Mouse (Mus musculus) thymus, adult 2 months (tissue): Measurements from ENCODE around the gene Hps6. TPM values are rescaled to one million over a fixed set of nuclear protein-coding genes. Genes with fewer than 3 reads are reported as not detected.
A peak's percentile ranks its signal among the peaks of the same experiment; 100 is the strongest.

Source experiments
- DNase-seq: peaks from one replicate; pipeline ENCODE4 v3.0.0; 2021
- H3K27ac ChIP-seq: fragments of 200-500 bp; 2 replicates; pipeline ENCODE4 v1.5.1; 2012; ENCODE audit warnings: low read length, control low read depth; ENCODE audit not compliant: control insufficient read depth, insufficient read depth
- H3K27me3 ChIP-seq: fragments of 200-500 bp; 2 replicates; pipeline ENCODE4 v1.6.1; 2012; ENCODE audit warnings: mild to moderate bottlenecking, low read length, moderate library complexity, mixed read lengths; ENCODE audit not compliant: control insufficient read depth, insufficient read depth
- H3K36me3 ChIP-seq: fragments of 200-500 bp; 2 replicates; pipeline ENCODE4 v1.6.1; 2012; ENCODE audit warnings: mild to moderate bottlenecking, low read length, moderate library complexity; ENCODE audit not compliant: control insufficient read depth, insufficient read depth
- H3K4me1 ChIP-seq: fragments of 200-500 bp; replicated peaks from 2 replicates; pipeline ENCODE4 v1.6.1; 2012; ENCODE audit warnings: low read length; ENCODE audit not compliant: control insufficient read depth, insufficient read depth
- H3K4me3 ChIP-seq: fragments of 200-500 bp; 2 replicates; pipeline ENCODE4 v1.5.1; 2012; ENCODE audit warnings: mild to moderate bottlenecking, low read length, control low read depth, moderate library complexity; ENCODE audit not compliant: control insufficient read depth, insufficient read depth
- CTCF ChIP-seq: fragments of 200-500 bp; IDR thresholded peaks from 2 replicates; pipeline ENCODE4 v1.5.1; 2012; ENCODE audit warnings: mild to moderate bottlenecking, control low read depth, low read length, moderate library complexity, borderline replicate concordance; ENCODE audit not compliant: control insufficient read depth, poor library complexity, insufficient read depth; ENCODE audit errors: extremely low read depth
- POLR2A ChIP-seq: fragments of 200-500 bp; IDR thresholded peaks from 2 replicates; pipeline ENCODE4 v1.6.1; 2012; ENCODE audit warnings: mild to moderate bottlenecking, low read length, control low read depth, moderate library complexity; ENCODE audit not compliant: control insufficient read depth, poor library complexity, insufficient read depth; ENCODE audit errors: extremely low read depth
- WGBS: fragments of 180-500 bp; shearing (Covaris S2); methylation state at CpG from one replicate; pipeline ENCODE4 v1.1.7; 2018; 5-methylcytosine and 5-hydroxymethylcytosine counted together
- polyA plus RNA-seq: library from polyadenylated mRNA; depleted of rRNA; stranded (reverse); fragments of >200 nt; gene quantifications from 2 replicates; pipeline ENCODE4 v1.2.3, GENCODE M21; 2012

Gene Hps6
- polyA plus RNA-seq, 1 experiment = 9.4 TPM

DNA sequence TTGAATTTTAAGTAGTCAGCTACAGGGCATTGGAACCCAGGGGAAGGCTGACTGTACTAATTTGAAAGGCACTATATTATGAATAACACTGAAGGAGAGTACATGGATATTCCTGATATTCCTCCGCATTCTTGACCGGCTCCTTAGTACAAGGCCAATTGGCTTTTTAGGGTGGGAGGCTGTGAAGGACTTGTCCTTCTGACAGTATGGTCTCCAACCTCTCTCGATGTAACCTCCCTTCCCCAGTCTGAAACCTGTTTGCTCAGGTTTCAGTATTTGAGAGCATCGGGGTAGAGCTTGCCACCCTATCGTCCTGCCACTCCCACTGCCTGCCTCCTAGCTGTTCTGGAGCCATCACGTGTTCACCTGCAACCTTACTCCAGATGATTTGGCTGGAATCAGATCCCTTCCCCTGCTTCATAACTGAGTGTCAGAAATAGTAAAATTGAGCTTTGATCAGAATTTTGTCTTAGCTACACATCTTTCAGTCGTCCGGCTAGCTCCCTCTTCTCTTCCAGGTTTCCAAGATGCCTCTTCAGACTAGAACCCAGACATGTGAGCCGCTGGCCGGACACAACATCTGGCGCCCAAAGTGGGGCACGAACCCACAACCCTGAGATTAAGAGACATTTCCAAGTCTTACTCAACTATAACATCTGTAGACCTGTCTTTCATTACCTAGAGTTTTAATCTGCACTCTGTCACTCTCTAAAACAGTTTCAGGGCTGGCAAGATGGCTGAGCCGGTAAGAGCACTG lies 9.1 kb upstream of the Hps6 start:
- H3K4me3 ChIP-seq = no peak overlapping the region
- 98% methylated on average over 13 of the region's 13 CpGs for WGBS

GRCm38 (mm10) chr19:45997365-45997764 lies 5.9 kb upstream of the Hps6 start:
- 41% methylated on average over 5 of the region's 5 CpGs for WGBS

More for the DNA sequence above, 9.1 kb upstream of the Hps6 start:
- no peaks in the 10 kb centered on the region; the same call in 1 of the 2 replicates for H3K4me1 ChIP-seq
- no peak for TF ChIP-seq POLR2A
- H3K27ac ChIP-seq = no peak overlapping the region
- no peaks in the 10 kb centered on the region for H3K36me3 ChIP-seq
- H3K27me3 ChIP-seq = no peaks in the 10 kb centered on the region
- DNase-seq = no peak

DNA sequence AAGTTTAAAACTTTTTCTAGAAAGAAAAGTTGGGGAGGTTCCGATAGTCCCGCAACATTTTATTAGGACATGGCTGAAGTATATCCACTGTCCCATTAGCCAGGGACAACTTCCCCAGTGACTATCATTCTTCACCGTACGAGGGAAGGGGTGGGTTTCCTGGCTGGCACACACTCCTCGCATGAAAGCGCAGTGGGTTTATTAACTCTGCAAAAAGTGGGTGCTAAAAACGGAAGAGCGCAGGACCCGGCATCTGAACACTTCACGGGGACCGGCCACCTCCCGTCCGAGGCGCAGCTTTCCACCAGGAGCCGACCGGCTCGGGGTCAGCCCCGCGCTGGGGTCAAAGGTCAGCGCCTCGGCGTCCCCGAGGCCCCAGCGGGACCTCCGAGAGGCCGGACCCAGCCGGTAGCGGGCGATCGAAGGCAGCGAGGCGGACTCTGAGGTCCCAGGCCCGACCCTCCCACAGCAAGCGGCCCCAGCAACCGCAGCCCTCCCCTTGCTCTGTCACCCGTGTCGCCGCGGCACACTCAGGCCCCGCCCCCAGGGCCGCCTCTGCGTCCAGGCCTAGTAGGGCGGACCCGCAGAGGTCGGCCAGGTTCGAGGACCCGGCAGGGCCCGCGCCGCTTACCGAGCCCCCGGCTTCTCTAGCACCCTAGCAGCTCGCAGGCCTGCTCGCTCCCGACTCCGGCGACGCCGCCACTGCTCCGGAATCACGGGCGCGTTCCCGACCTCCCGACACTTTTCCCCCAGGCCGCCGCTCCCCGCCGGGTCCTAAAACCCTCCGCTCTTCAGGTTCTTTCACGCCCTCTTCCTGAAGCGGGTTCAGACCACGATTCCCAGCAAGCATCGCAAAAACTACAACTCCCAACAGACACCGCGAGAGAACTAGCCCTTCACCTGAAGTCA lies 5.3 kb upstream of the Hps6 start, which contains the start of gene Armh3:
Armh3 (minus strand) TSS at position 704 of the 909 bp plus-strand sequence.
- Histone ChIP-seq H3K4me1 (no peaks in the 10 kb centered on the region; the same call in 1 of the 2 replicates), H3K4me3 (peak within 1 kb of the TSS; percentile 87), H3K36me3 (no peaks in the 10 kb centered on the region), H3K27me3 (no peaks in the 10 kb centered on the region), H3K27ac (peak within 1 kb of the TSS; percentile 42; the same call in 1 of the 2 replicates)
- TF ChIP-seq POLR2A (0 out of 2 replicates have a peak, but pooled peaks have one; percentile 19), CTCF (no peak)
- peak; percentile 93 for DNase-seq
- WGBS = under 1% methylated on average over 76 of the region's 76 CpGs

More at GRCm38 (mm10) chr19:45997365-45997764, 5.9 kb upstream of the Hps6 start:
- no peak overlapping the region for H3K4me3 ChIP-seq
- H3K36me3 ChIP-seq = no peaks in the 10 kb centered on the region
- TF ChIP-seq CTCF = no peak
- TF ChIP-seq POLR2A = no peak
- H3K27me3 ChIP-seq = no peaks in the 10 kb centered on the region
- no peaks in the 10 kb centered on the region; the same call in 1 of the 2 replicates for H3K4me1 ChIP-seq
- DNase-seq = no peak
- no peak overlapping the region for H3K27ac ChIP-seq

DNA sequence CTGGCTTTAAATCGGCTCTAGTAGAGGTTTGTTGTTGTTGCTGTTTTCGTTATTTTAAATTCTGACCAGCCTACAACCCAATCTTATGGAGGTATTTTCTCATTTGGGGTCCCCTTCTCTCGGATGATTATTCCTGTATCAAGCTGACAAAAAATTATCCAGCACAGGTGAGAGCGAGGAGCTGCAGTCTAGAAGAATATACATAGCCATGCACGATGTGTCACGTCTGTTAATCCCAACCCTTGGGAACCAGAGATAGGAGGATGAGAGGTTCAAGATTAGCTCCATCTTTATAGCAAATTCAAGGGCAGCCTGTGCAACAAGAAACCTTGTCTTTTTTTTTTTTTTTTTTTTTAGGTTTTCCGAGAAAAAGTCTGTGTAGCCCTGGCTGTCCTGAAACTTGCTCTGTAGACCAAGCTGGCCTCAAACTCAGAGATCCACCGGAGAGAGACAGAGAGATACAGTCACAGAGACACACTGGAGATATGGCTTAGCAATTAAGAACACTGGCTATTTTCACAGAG lies 4.6 kb upstream of the Hps6 start:
- Histone ChIP-seq H3K4me1 (peaks cover 2% of the 10 kb centered on the region; the same call in 1 of the 2 replicates), H3K4me3 (no peak overlapping the region), H3K27ac (no peak overlapping the region), H3K27me3 (no peaks in the 10 kb centered on the region), H3K36me3 (no peaks in the 10 kb centered on the region)
- TF ChIP-seq CTCF (no peak), POLR2A (no peak)
- DNase-seq = no peak
- 14% methylated on average over 8 of the region's 8 CpGs for WGBS

GRCm38 (mm10) chr19:45999378-45999777 lies 3.9 kb upstream of the Hps6 start:
- Histone ChIP-seq H3K4me3 (no peak overlapping the region), H3K27me3 (no peaks in the 10 kb centered on the region), H3K27ac (no peak overlapping the region), H3K36me3 (no peaks in the 10 kb centered on the region), H3K4me1 (peaks cover 8% of the 10 kb centered on the region)
- WGBS = 57% methylated on average over 1 of the region's 1 CpGs
- DNase-seq = no peak
- TF ChIP-seq CTCF (no peak), POLR2A (no peak)

GRCm38 (mm10) chr19:46002279-46002678 lies 1.0 kb upstream of the Hps6 start:
- Histone ChIP-seq H3K27me3 (no peaks in the 10 kb centered on the region), H3K4me3 (no peak overlapping the region), H3K4me1 (peaks cover 18% of the 10 kb centered on the region), H3K36me3 (no peaks in the 10 kb centered on the region), H3K27ac (no peak overlapping the region)
- DNase-seq = no peak
- WGBS = 48% methylated on average over 9 of the region's 9 CpGs
- TF ChIP-seq CTCF (no peak), POLR2A (no peak)
